Mouse (Mus musculus): ENCODE measurements around the gene Baiap2. TPM values are rescaled to one million over a fixed set of nuclear protein-coding genes. Genes with fewer than 3 reads are reported as not detected.

Baiap2 gene
- polyA plus RNA-seq, 1 experiment from 2014 or later = 9.2 TPM

DNA sequence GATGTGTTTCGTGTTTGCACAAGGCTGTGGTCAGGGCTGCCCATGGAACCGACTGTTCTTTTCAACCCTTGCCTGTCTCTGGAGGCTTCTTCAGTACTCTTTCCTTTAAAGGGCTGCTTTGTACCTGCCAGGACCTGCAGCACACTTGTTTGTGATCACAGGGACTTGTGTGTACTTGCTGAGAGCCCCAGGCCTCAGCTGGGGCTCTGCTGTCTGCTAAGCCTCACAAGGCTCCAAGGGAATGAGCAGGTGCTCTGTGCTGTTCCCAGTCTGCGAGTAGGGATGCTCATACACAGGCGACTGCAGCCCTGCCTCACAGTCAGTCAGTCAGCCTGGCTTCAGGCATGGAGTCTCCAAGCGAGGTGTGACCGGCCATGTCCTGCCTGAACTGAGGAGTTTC is 23.7 kb downstream of the Baiap2 start:
- Histone ChIP-seq H3K4me1 (replicated peaks) (peaks cover 43% of the 10 kb centered on the region), H3K27me3 (no peaks in the 10 kb centered on the region), H3K27ac (no peak overlapping the region), H3K9me3 (no peaks in the 10 kb centered on the region), H3K9ac (replicated peaks) (no peak overlapping the region), H3K36me3 (no peaks in the 10 kb centered on the region), H3K4me3 (replicated peaks) (no peak overlapping the region), H3K4me2 (replicated peaks) (no peak overlapping the region)
- no peak for ATAC-seq
- 91% methylated on average over 6 of the region's 6 CpGs for WGBS

DNA sequence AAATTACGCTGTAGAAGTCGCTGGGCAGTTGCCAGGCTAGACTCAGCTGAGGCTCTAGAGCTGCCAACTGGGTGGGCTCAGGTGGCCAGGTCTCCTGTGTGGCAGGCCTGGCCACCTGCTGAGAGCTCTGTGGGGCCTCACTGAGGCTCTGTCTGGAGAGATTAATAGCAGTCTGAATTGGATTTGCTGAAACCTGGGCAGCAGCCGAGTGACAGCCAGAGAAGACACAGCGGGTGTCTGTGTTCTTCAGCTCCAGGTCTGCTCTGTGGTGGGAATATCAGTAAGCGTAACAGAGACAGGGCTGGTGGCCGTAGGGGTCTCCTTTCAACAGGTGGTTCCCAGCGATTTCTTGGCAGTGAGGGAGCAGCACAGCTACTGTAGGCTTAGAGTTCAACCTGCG is 24.8 kb downstream of the Baiap2 start:
- ATAC-seq = no peak
- Histone ChIP-seq H3K36me3 (no peaks in the 10 kb centered on the region), H3K4me1 (replicated peaks) (peaks cover 46% of the 10 kb centered on the region), H3K27ac (no peak overlapping the region), H3K9me3 (no peaks in the 10 kb centered on the region), H3K4me2 (replicated peaks) (no peak overlapping the region), H3K27me3 (no peaks in the 10 kb centered on the region), H3K4me3 (replicated peaks) (no peak overlapping the region), H3K9ac (replicated peaks) (no peak overlapping the region)
- 67% methylated on average over 8 of the region's 8 CpGs for WGBS

DNA sequence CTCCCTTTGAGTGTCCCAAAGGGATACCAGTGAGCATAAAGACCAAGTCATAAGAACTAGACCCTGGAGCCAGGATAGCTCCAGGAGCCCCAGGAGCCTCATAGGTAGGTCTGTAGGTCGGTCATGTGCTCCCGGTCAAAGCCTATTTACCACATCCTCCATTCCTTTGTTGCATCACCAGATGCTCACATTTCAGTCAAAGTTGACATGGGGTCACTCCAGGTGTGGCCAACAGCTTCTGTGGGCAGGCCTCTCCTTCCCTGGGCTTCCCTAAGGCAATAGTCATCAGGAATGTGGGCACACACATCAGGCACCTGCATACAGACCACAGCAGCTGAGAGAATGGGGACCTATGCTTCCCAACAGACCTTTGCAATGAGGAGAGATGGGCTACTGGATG is 25.3 kb downstream of the Baiap2 start:
- Histone ChIP-seq H3K4me2 (replicated peaks) (no peak overlapping the region), H3K9ac (replicated peaks) (no peak overlapping the region), H3K9me3 (no peaks in the 10 kb centered on the region), H3K36me3 (no peaks in the 10 kb centered on the region), H3K4me1 (replicated peaks) (peaks cover 46% of the 10 kb centered on the region), H3K27ac (no peak overlapping the region), H3K27me3 (no peaks in the 10 kb centered on the region), H3K4me3 (replicated peaks) (no peak overlapping the region)
- 93% methylated on average over 2 of the region's 2 CpGs for WGBS
- ATAC-seq = no peak

DNA sequence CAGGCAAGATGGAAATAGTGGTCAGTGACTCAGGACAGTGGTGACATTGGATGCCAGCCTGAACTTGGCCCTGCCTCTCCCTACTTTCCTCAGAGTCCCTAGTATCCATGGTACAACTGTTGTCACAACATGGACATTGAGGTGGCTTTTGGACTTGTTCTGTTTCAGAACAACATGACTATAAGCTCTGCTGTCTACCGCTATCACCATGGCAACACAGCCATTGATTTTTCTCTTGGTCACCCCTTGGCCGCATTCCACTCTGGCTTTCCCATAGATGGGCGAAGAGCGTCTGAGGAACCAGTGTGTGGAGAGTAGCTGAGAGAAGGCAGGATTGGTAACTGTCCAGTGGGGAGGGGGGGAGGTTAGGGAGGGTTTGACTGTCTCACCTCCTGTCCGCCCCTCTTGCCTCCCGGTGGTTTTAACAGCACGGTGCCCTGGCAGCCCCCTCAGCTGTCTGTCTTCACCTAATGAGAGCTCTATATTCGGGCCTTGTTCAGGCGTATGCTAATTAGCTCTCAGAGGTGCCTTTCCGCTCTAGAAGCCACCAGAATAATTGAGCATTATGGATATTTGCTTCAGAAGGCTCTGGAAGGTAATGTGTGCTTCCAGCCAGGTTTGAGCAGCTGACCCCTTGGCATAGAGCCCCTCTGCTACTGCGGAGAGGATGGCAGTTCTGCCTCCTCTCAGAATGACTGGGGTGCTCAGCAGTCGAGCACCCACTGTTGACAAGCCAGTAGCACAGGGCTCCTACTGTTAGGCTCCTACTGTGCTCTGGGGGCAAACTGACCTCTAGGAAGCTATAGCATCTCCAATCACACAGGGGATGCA is 27.7 kb downstream of the Baiap2 start:
- peak; percentile 80 for ATAC-seq
- H3K27ac ChIP-seq = peak overlapping the region; percentile 69
- H3K9ac ChIP-seq (replicated peaks) = no peak overlapping the region
- no peaks in the 10 kb centered on the region for H3K36me3 ChIP-seq
- WGBS = 29% methylated on average over 12 of the region's 12 CpGs
- H3K27me3 ChIP-seq = no peaks in the 10 kb centered on the region
- no peak overlapping the region for H3K4me3 ChIP-seq (replicated peaks)
- H3K4me2 ChIP-seq (replicated peaks) = no peak overlapping the region
- peaks cover 36% of the 10 kb centered on the region for H3K4me1 ChIP-seq (replicated peaks)
- H3K9me3 ChIP-seq = no peaks in the 10 kb centered on the region

DNA sequence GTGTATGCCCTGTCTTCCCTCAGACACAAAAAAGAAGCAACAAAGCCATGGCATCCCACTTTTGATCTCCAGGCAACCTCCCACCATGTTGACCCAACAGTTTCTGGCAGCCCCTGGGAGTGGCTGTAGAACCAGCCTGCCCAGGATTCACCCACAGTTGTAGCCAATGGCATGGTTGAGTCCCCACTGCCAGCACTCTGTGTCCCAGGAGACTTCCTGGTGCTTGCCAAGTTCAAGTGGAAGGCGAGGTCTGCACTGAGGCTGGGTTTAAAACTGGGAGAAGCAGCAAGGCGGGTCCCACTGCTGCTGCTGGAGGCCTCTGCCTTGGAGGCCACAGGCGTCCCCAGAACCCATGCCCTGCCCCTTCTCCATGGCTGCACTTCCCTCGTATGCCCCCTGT is 31.2 kb downstream of the Baiap2 start:
- no peak overlapping the region for H3K4me3 ChIP-seq (replicated peaks)
- no peak overlapping the region for H3K27ac ChIP-seq
- peaks cover 22% of the 10 kb centered on the region for H3K4me1 ChIP-seq (replicated peaks)
- H3K36me3 ChIP-seq = no peaks in the 10 kb centered on the region
- no peaks in the 10 kb centered on the region for H3K27me3 ChIP-seq
- no peak for ATAC-seq
- no peak overlapping the region for H3K9ac ChIP-seq (replicated peaks)
- H3K4me2 ChIP-seq (replicated peaks) = no peak overlapping the region
- WGBS = 89% methylated on average over 4 of the region's 4 CpGs
- no peaks in the 10 kb centered on the region for H3K9me3 ChIP-seq

DNA sequence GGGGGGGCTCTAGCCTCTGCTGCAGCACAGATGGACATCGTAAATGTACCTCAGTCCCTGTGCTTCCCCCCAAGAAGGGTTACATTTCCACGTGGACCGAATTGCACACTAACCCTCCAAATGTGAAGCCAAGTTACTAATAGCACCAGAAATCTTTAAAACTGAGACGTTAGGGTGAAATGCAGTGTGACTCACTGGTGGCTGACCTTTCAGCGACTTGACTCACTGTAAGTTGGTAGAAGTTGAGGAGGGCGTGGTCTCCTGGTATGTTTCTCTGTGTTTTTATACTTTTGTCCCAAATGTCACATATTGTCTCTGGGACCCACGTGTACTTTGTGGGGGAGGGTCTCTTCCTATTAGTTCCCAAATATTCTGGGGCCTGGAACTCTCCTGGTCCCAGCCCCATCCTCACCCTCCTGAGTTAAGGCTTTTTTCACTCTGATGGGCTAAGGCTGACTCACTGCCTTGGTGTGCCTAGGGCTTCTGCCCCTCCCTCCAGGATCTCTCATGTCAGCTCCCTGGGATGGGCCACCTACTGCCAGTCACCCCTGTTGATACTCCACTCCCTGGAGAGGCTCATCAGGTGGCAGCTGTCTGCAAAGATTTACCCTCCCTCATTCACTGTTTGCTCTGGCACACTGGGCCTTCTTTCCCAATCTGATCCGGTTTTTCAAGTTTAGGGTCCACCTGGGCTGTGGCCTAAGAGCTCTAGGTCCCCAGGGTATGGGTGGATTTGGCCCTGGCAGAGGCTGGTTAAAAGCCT is 33.4 kb downstream of the Baiap2 start:
- WGBS = 89% methylated on average over 8 of the region's 8 CpGs

DNA sequence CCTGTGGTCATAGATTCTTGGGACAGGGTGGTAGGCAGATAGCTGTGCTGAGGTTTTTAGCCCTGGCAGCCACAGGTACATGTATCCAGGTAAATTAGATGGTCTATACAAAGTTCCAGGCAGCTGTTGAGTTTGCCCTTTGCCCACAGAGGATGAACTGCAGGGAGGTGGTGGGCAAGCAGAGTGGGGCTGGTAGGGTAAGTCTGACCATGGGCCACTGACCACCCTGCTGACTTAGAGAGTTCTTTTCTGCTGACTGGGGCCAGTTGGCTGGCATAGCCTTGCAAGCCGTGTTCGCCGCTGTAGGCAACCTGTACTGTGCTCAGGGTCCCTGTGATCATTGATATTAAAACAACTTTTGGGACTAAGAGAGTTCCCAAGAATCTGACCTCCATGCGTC is 36.1 kb downstream of the Baiap2 start:
- Histone ChIP-seq H3K9ac (replicated peaks) (no peak overlapping the region), H3K27me3 (no peaks in the 10 kb centered on the region), H3K9me3 (no peaks in the 10 kb centered on the region), H3K27ac (no peak overlapping the region), H3K36me3 (peaks cover 4% of the 10 kb centered on the region; the same call in 1 of the 2 replicates), H3K4me1 (replicated peaks) (0 out of 2 replicates have a peak, but pooled peaks cover 2% of the 10 kb centered on the region), H3K4me2 (replicated peaks) (no peak overlapping the region), H3K4me3 (replicated peaks) (no peak overlapping the region)
- 95% methylated on average over 4 of the region's 4 CpGs for WGBS
- no peak for ATAC-seq

More for the DNA sequence above, 33.4 kb downstream of the Baiap2 start:
- Histone ChIP-seq H3K9me3 (no peaks in the 10 kb centered on the region), H3K4me2 (replicated peaks) (no peak overlapping the region), H3K27me3 (no peaks in the 10 kb centered on the region), H3K36me3 (no peaks in the 10 kb centered on the region), H3K4me1 (replicated peaks) (peaks cover 7% of the 10 kb centered on the region), H3K27ac (no peak overlapping the region), H3K9ac (replicated peaks) (no peak overlapping the region), H3K4me3 (replicated peaks) (no peak overlapping the region)
- ATAC-seq = no peak

DNA sequence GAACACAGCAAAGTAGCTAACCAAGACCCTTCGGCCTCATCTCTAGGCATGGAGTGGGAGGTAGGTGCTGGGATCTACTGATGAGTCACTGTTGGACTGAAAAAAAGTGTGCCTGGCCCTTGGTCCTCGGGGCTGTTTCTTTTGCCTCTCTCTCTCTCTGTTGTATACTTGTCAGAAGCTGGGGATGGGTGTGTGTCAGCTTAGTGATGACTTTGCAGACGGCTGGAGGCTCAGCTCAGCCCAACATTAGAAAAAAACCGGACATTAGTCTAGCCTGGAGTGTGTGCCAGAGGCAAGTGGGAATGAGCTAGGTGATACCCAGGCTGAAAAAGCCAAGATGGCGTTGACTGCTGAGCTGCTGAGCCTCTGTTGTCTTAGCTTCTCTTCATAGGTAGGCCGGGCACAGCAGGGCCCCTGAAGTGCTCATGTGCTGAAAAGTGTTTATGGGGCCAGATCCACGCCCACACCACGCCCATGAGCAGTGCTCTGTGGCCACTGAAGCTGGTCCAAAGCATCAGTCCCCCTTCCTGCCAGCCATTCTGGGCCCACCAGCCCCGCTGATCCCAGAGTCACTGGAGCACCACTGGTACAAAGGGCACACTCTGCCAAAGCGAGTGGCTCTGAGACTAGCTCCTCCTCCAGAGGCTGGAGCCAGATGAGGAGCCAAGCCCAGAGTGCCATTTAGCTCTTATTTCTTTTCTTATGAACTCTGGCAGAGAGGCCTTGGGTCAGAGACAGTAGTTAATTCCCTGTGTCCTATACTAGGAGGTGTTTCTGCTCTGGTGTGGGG is 37.2 kb downstream of the Baiap2 start:
- Histone ChIP-seq H3K4me2 (replicated peaks) (no peak overlapping the region), H3K9ac (replicated peaks) (no peak overlapping the region), H3K9me3 (no peaks in the 10 kb centered on the region), H3K36me3 (peaks cover 4% of the 10 kb centered on the region; the same call in 1 of the 2 replicates), H3K27me3 (no peaks in the 10 kb centered on the region), H3K4me3 (replicated peaks) (no peak overlapping the region), H3K4me1 (replicated peaks) (0 out of 2 replicates have a peak, but pooled peaks cover 2% of the 10 kb centered on the region), H3K27ac (no peak overlapping the region)
- WGBS = 78% methylated on average over 10 of the region's 10 CpGs
- ATAC-seq = no peak

DNA sequence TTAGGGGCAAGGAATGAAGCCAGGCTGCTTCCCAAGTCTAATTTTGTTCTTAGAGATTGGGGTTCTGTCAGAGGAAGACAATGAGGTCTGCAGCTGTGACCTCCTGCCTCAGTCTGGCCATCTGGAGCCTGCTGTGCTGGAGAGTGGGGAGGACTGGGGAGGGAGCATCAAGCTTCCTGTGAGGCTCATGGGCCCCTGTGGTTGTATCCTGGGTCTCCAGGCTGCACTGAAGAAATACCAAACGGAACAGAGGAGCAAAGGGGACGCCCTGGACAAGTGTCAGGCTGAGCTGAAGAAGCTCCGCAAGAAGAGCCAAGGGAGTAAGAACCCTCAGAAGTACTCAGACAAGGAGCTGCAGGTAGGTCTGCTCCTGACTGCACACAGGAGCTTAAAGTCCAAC is 39.2 kb downstream of the Baiap2 start:
- Histone ChIP-seq H3K4me3 (replicated peaks) (no peak overlapping the region), H3K4me2 (replicated peaks) (no peak overlapping the region), H3K27me3 (no peaks in the 10 kb centered on the region), H3K36me3 (peaks cover 4% of the 10 kb centered on the region; the same call in 1 of the 2 replicates), H3K4me1 (replicated peaks) (0 out of 2 replicates have a peak, but pooled peaks cover 2% of the 10 kb centered on the region), H3K9me3 (no peaks in the 10 kb centered on the region), H3K9ac (replicated peaks) (no peak overlapping the region), H3K27ac (no peak overlapping the region)
- WGBS = 75% methylated on average over 3 of the region's 3 CpGs
- no peak for ATAC-seq

DNA sequence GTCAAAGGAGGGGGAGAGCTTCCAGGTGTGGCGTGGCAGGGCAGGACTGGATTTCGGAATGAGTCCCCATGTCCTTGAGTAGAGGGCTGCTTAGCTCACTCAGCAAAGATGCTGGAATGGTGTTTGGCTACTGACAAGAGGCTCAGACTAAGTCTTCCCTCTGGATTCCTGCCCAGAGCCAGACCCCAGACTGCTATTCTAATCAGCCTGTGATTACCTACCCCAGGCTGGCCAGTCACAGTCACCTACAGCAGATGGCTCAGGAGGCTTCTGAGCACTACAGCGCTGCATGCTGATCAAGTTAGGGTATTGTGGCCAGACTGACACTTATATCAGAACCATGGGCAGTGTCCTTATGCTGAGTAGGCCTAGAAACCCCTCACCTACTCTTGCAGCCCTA is 39.7 kb downstream of the Baiap2 start:
- H3K4me2 ChIP-seq (replicated peaks) = no peak overlapping the region
- no peak overlapping the region for H3K9ac ChIP-seq (replicated peaks)
- 0 out of 2 replicates have a peak, but pooled peaks cover 2% of the 10 kb centered on the region for H3K4me1 ChIP-seq (replicated peaks)
- 89% methylated on average over 3 of the region's 3 CpGs for WGBS
- no peak overlapping the region for H3K4me3 ChIP-seq (replicated peaks)
- no peak overlapping the region for H3K27ac ChIP-seq
- no peak for ATAC-seq
- no peaks in the 10 kb centered on the region for H3K27me3 ChIP-seq
- no peaks in the 10 kb centered on the region for H3K9me3 ChIP-seq
- peaks cover 4% of the 10 kb centered on the region; the same call in 1 of the 2 replicates for H3K36me3 ChIP-seq

DNA sequence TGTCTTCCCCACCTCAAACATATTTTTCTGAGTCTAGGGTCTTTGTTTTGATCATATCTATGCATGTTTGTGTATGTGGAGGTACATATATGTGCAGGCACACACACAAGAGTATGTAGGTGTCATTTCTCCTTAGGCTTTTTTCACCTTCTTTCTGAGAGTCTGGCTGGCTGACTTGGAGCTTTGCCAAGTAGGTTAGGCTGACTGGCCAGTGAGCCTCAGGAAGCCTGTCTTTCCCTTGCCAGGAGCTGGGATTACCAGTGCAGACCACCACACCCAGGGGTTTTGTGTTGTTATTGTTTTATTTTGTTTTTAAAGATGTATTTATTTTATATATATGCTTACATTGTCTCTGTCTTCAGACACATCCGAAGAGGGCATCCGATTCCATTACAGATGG is 40.6 kb downstream of the Baiap2 start:
- Histone ChIP-seq H3K27me3 (no peaks in the 10 kb centered on the region), H3K27ac (no peak overlapping the region), H3K4me3 (replicated peaks) (no peak overlapping the region), H3K4me2 (replicated peaks) (no peak overlapping the region), H3K9me3 (no peaks in the 10 kb centered on the region), H3K36me3 (peaks cover 4% of the 10 kb centered on the region; the same call in 1 of the 2 replicates), H3K4me1 (replicated peaks) (peaks cover 6% of the 10 kb centered on the region), H3K9ac (replicated peaks) (no peak overlapping the region)
- no peak for ATAC-seq
- 93% methylated on average over 2 of the region's 2 CpGs for WGBS
